In the genomic region with DNA sequence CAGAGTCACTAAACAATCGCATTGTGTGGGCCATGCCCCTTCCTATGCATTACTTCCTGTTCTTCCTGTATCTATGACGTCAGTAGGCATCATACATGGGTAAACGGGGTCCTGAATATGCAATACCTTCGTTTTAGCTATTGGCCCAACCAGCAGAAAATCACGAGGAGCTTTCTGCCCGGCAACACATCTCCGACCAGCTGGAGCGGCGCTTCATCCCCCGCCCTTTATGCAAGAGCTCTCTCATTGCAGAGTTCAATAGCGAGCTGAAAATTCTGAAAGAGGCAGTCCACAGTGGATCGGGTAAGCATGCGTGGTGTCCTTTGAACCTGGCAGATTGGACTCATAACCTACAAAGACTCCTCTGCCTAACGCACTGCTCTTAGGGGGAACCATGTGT, we compare ENCODE assay signal across 24 mouse cellular contexts.
"Had no signal": no experiment of that assay in that cellular context is flagged by ENCODE, and none has a peak within 500 bp of the region (broad histone marks: within the 10 kb centered on the region; RNA-seq: fewer than 3 reads in every experiment).

No protein-coding gene starts in this region.

- H3K9me3 ChIP-seq: heart, embryonic 10.5 days; heart, embryonic 12.5 days; hindbrain, embryonic 13.5 days; hindbrain, embryonic 15.5 days; kidney, embryonic 15.5 days; limb, embryonic 13.5 days; limb, embryonic 15.5 days; liver, embryonic 12.5 days had no signal

- H3K9ac ChIP-seq: heart, embryonic 12.5 days; hindbrain, embryonic 13.5 days; hindbrain, embryonic 15.5 days; kidney, embryonic 15.5 days; limb, embryonic 13.5 days; limb, embryonic 15.5 days; liver, embryonic 12.5 days had no signal

- H3K27me3 ChIP-seq: heart, embryonic 12.5 days; hindbrain, embryonic 13.5 days; hindbrain, embryonic 15.5 days; kidney, embryonic 15.5 days; limb, embryonic 13.5 days; limb, embryonic 15.5 days; liver, embryonic 12.5 days had no signal

- H3K4me1 ChIP-seq: heart, embryonic 10.5 days; heart, embryonic 12.5 days; hindbrain, embryonic 13.5 days; hindbrain, embryonic 15.5 days; kidney, embryonic 15.5 days; limb, embryonic 13.5 days; limb, embryonic 15.5 days; liver, embryonic 12.5 days had no signal

- H3K36me3 ChIP-seq: heart, embryonic 10.5 days; heart, embryonic 12.5 days; hindbrain, embryonic 13.5 days; kidney, embryonic 15.5 days; limb, embryonic 13.5 days; limb, embryonic 15.5 days; liver, embryonic 12.5 days had no signal

- H3K27ac ChIP-seq: gastrocnemius, adult 2 months; heart, embryonic 10.5 days; hindbrain, embryonic 13.5 days; hindbrain, embryonic 15.5 days; hindbrain, postnatal 0 days; kidney, embryonic 15.5 days; kidney, postnatal 0 days; limb, embryonic 13.5 days; limb, embryonic 15.5 days; liver, embryonic 12.5 days had no signal

- DNase-seq: gastrocnemius, adult 2 months; gastrocnemius, postnatal 10 days; gastrocnemius, postnatal 25 days; heart, adult 18-20 months; heart, postnatal 10 days; kidney, adult 11 months; kidney, adult 2 months; kidney, adult 9 months; kidney, postnatal 14 days; kidney, postnatal 36 days; layer of hippocampus, adult 9-11 months; layer of hippocampus, postnatal 36 days; left cerebral cortex, postnatal 4 days had no signal

- H3K4me2 ChIP-seq: heart, embryonic 12.5 days; hindbrain, embryonic 13.5 days; hindbrain, embryonic 15.5 days; kidney, embryonic 15.5 days; limb, embryonic 13.5 days; limb, embryonic 15.5 days; liver, embryonic 12.5 days had no signal

- ATAC-seq: hindbrain, postnatal 0 days; intestine, embryonic 16.5 days; liver, embryonic 12.5 days had no signal

- H3K4me3 ChIP-seq: gastrocnemius, adult 2 months; heart, embryonic 10.5 days; heart, embryonic 12.5 days; hindbrain, embryonic 13.5 days; hindbrain, embryonic 15.5 days; kidney, embryonic 15.5 days; limb, embryonic 13.5 days; limb, embryonic 15.5 days; liver, embryonic 12.5 days had no signal
